Mouse (Mus musculus): ENCODE measurements at regions not wholly inside any gene's neighbourhood (a gene's known extent, or its start where the extent isn't known, plus 50 kb on each side); places are given as distances from the start of the nearest gene placed in this dataset.

- ATAC-seq (ENCODE audit: insufficient read depth) = no peak
- no peaks in the 10 kb centered on the region for H3K36me3 ChIP-seq (replicated peaks)
- no peaks in the 10 kb centered on the region for H3K27me3 ChIP-seq
- no peak overlapping the region for H3K4me2 ChIP-seq
- H3K9me3 ChIP-seq (replicated peaks) = no peaks in the 10 kb centered on the region
- 18% methylated on average over 4 of the region's 4 CpGs for WGBS (ENCODE audit: insufficient replicate concordance)
- H3K4me1 ChIP-seq (replicated peaks) = peaks cover 18% of the 10 kb centered on the region
- H3K4me3 ChIP-seq (replicated peaks) = no peak overlapping the region
- peak overlapping the region; percentile 51 for H3K27ac ChIP-seq (replicated peaks)
- H3K9ac ChIP-seq = no peak overlapping the region
Measured at GRCm38 (mm10) chr12:25251411-25252171, 154.7 kb upstream of the Id2 start.

GRCm38 (mm10) chr12:25250881-25251280 is 153.9 kb upstream of the Id2 start:
- H3K4me3 ChIP-seq (replicated peaks) = no peak overlapping the region
- H3K27me3 ChIP-seq = no peaks in the 10 kb centered on the region
- H3K9me3 ChIP-seq (replicated peaks) = no peaks in the 10 kb centered on the region
- no peak overlapping the region for H3K27ac ChIP-seq (replicated peaks)
- no peak overlapping the region for H3K9ac ChIP-seq
- peaks cover 18% of the 10 kb centered on the region for H3K4me1 ChIP-seq (replicated peaks)
- 56% methylated on average over 3 of the region's 3 CpGs for WGBS (ENCODE audit: insufficient replicate concordance)
- no peaks in the 10 kb centered on the region for H3K36me3 ChIP-seq (replicated peaks)
- ATAC-seq (ENCODE audit: insufficient read depth) = no peak
- no peak overlapping the region for H3K4me2 ChIP-seq

GRCm38 (mm10) chr12:25248681-25249366 is 151.9 kb upstream of the Id2 start:
- Histone ChIP-seq H3K4me2 (no peak overlapping the region), H3K36me3 (replicated peaks) (no peaks in the 10 kb centered on the region), H3K9ac (no peak overlapping the region), H3K4me1 (replicated peaks) (peaks cover 18% of the 10 kb centered on the region), H3K9me3 (replicated peaks) (no peaks in the 10 kb centered on the region), H3K27me3 (no peaks in the 10 kb centered on the region), H3K27ac (replicated peaks) (no peak overlapping the region), H3K4me3 (replicated peaks) (no peak overlapping the region)
- 69% methylated on average over 13 of the region's 13 CpGs for WGBS (ENCODE audit: insufficient replicate concordance)
- ATAC-seq (ENCODE audit: insufficient read depth) = no peak

GRCm38 (mm10) chr12:25246566-25246965 is 149.6 kb upstream of the Id2 start:
- Histone ChIP-seq H3K9ac (no peak overlapping the region), H3K4me2 (no peak overlapping the region), H3K9me3 (replicated peaks) (no peaks in the 10 kb centered on the region), H3K27me3 (no peaks in the 10 kb centered on the region), H3K27ac (replicated peaks) (no peak overlapping the region), H3K36me3 (replicated peaks) (no peaks in the 10 kb centered on the region), H3K4me3 (replicated peaks) (no peak overlapping the region), H3K4me1 (replicated peaks) (peaks cover 12% of the 10 kb centered on the region)
- ATAC-seq (ENCODE audit: insufficient read depth) = no peak
- WGBS (ENCODE audit: insufficient replicate concordance) = 64% methylated on average over 7 of the region's 7 CpGs

- Histone ChIP-seq H3K4me3 (replicated peaks) (no peak overlapping the region), H3K4me1 (replicated peaks) (peaks cover 12% of the 10 kb centered on the region), H3K27me3 (no peaks in the 10 kb centered on the region), H3K27ac (replicated peaks) (no peak overlapping the region), H3K9ac (no peak overlapping the region), H3K36me3 (replicated peaks) (no peaks in the 10 kb centered on the region), H3K9me3 (replicated peaks) (no peaks in the 10 kb centered on the region), H3K4me2 (no peak overlapping the region)
- WGBS (ENCODE audit: insufficient replicate concordance) = 64% methylated on average over 5 of the region's 5 CpGs
- no peak for ATAC-seq (ENCODE audit: insufficient read depth)
Measured at GRCm38 (mm10) chr12:25245661-25246060, 148.7 kb upstream of the Id2 start.

GRCm38 (mm10) chr12:25245251-25245650 is 148.3 kb upstream of the Id2 start:
- H3K27ac ChIP-seq (replicated peaks) = no peak overlapping the region
- no peaks in the 10 kb centered on the region for H3K27me3 ChIP-seq
- H3K4me1 ChIP-seq (replicated peaks) = peaks cover 12% of the 10 kb centered on the region
- no peak for ATAC-seq (ENCODE audit: insufficient read depth)
- H3K9ac ChIP-seq = no peak overlapping the region
- no peaks in the 10 kb centered on the region for H3K9me3 ChIP-seq (replicated peaks)
- 64% methylated on average over 5 of the region's 5 CpGs for WGBS (ENCODE audit: insufficient replicate concordance)
- H3K36me3 ChIP-seq (replicated peaks) = no peaks in the 10 kb centered on the region
- H3K4me3 ChIP-seq (replicated peaks) = no peak overlapping the region
- no peak overlapping the region for H3K4me2 ChIP-seq

GRCm38 (mm10) chr12:25244666-25245065 is 147.7 kb upstream of the Id2 start:
- no peaks in the 10 kb centered on the region for H3K36me3 ChIP-seq (replicated peaks)
- no peak for ATAC-seq (ENCODE audit: insufficient read depth)
- no peak overlapping the region for H3K9ac ChIP-seq
- H3K27ac ChIP-seq (replicated peaks) = no peak overlapping the region
- WGBS (ENCODE audit: insufficient replicate concordance) = 85% methylated on average over 1 of the region's 1 CpGs
- H3K9me3 ChIP-seq (replicated peaks) = no peaks in the 10 kb centered on the region
- no peak overlapping the region for H3K4me3 ChIP-seq (replicated peaks)
- H3K4me1 ChIP-seq (replicated peaks) = peaks cover 12% of the 10 kb centered on the region
- H3K27me3 ChIP-seq = no peaks in the 10 kb centered on the region
- H3K4me2 ChIP-seq = no peak overlapping the region

GRCm38 (mm10) chr12:25243901-25244300 is 147.0 kb upstream of the Id2 start:
- H3K4me1 ChIP-seq (replicated peaks) = peaks cover 8% of the 10 kb centered on the region; the same call in 1 of the 2 replicates
- no peak overlapping the region for H3K27ac ChIP-seq (replicated peaks)
- 38% methylated on average over 1 of the region's 1 CpGs for WGBS (ENCODE audit: insufficient replicate concordance)

GRCm38 (mm10) chr12:25242369-25242768 is 145.4 kb upstream of the Id2 start:
- no peak overlapping the region for H3K4me2 ChIP-seq
- no peak overlapping the region for H3K27ac ChIP-seq (replicated peaks)
- ATAC-seq (ENCODE audit: insufficient read depth) = no peak
- no peaks in the 10 kb centered on the region; the same call in 1 of the 2 replicates for H3K4me1 ChIP-seq (replicated peaks)
- 37% methylated on average over 3 of the region's 3 CpGs for WGBS (ENCODE audit: insufficient replicate concordance)
- H3K9me3 ChIP-seq (replicated peaks) = no peaks in the 10 kb centered on the region
- H3K36me3 ChIP-seq (replicated peaks) = no peaks in the 10 kb centered on the region
- H3K27me3 ChIP-seq = no peaks in the 10 kb centered on the region
- H3K4me3 ChIP-seq (replicated peaks) = no peak overlapping the region
- H3K9ac ChIP-seq = no peak overlapping the region

More at GRCm38 (mm10) chr12:25243901-25244300, 147.0 kb upstream of the Id2 start:
- Histone ChIP-seq H3K36me3 (replicated peaks) (no peaks in the 10 kb centered on the region), H3K4me3 (replicated peaks) (no peak overlapping the region), H3K9ac (no peak overlapping the region), H3K9me3 (replicated peaks) (no peaks in the 10 kb centered on the region), H3K4me2 (no peak overlapping the region), H3K27me3 (no peaks in the 10 kb centered on the region)
- no peak for ATAC-seq (ENCODE audit: insufficient read depth)

GRCm38 (mm10) chr12:25241675-25242074 is 144.7 kb upstream of the Id2 start:
- 36% methylated on average over 3 of the region's 3 CpGs for WGBS (ENCODE audit: insufficient replicate concordance)
- Histone ChIP-seq H3K4me2 (no peak overlapping the region), H3K4me3 (replicated peaks) (no peak overlapping the region), H3K4me1 (replicated peaks) (no peaks in the 10 kb centered on the region; the same call in 1 of the 2 replicates), H3K9me3 (replicated peaks) (no peaks in the 10 kb centered on the region), H3K27ac (replicated peaks) (no peak overlapping the region), H3K36me3 (replicated peaks) (no peaks in the 10 kb centered on the region), H3K27me3 (no peaks in the 10 kb centered on the region), H3K9ac (no peak overlapping the region)
- ATAC-seq (ENCODE audit: insufficient read depth) = no peak

GRCm38 (mm10) chr12:25240796-25241195 is 143.9 kb upstream of the Id2 start:
- Histone ChIP-seq H3K27ac (replicated peaks) (no peak overlapping the region), H3K9ac (no peak overlapping the region), H3K36me3 (replicated peaks) (no peaks in the 10 kb centered on the region), H3K4me2 (no peak overlapping the region), H3K27me3 (no peaks in the 10 kb centered on the region), H3K4me3 (replicated peaks) (no peak overlapping the region), H3K4me1 (replicated peaks) (no peaks in the 10 kb centered on the region; the same call in 1 of the 2 replicates), H3K9me3 (replicated peaks) (no peaks in the 10 kb centered on the region)
- WGBS (ENCODE audit: insufficient replicate concordance) = 44% methylated on average over 3 of the region's 3 CpGs
- ATAC-seq (ENCODE audit: insufficient read depth) = no peak
